Mouse (Mus musculus): ENCODE results near the gene Col8a2.

DNA sequence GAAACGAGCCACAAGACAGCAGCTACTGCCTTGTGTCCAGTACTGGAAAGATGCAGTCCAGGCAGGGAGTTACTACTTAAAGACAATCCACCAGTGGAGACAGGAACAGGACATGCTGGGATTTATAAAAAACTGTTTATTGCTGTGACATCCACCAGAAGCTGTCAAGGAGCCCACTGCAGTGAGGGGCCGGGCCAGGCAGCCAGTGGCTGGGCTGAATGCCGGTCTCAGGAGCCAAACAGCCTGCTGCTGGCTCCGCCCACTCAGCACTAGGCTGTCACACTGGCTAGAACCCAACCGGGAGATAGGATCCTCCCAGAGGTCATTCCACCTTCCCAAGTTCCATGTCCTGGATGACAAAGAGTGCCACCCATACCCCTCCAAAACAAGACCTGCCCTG lies 29.3 kb downstream of the Col8a2 start:
- TF ChIP-seq CTCF (IDR thresholded peaks at IDR 0.05; ENCODE audit: extremely low read depth, insufficient read depth, low read length) (no peak), POLR2A (IDR thresholded peaks at IDR 0.05; ENCODE audit: extremely low read depth, insufficient read depth, low read length) (no peak)

Measured in cortical plate, adult 2 months (tissue).